Mouse (Mus musculus) kidney, adult 2 months (tissue): ENCODE results near the gene Atf6. TPM values are rescaled to one million over a fixed set of nuclear protein-coding genes. Genes with fewer than 3 reads are reported as not detected.

ENCODE experiments used
- DNase-seq: peaks from one replicate; pipeline ENCODE4 v3.0.0; 2021
- H3K27ac ChIP-seq: fragments of 200-500 bp; 2 replicates; pipeline ENCODE4 v1.5.1; 2012; ENCODE audit warnings: low read depth, low read length, control low read depth, inconsistent platforms; ENCODE audit not compliant: insufficient read depth
- H3K27me3 ChIP-seq: fragments of 200-500 bp; replicated peaks from 2 replicates; pipeline ENCODE4 v1.6.1; 2012; ENCODE audit warnings: mild to moderate bottlenecking, moderate library complexity, low read length, inconsistent platforms; ENCODE audit not compliant: control insufficient read depth, insufficient read depth
- H3K36me3 ChIP-seq: fragments of 200-500 bp; 2 replicates; pipeline ENCODE4 v1.6.1; 2012; ENCODE audit warnings: mild to moderate bottlenecking, moderate library complexity, low read length, inconsistent platforms; ENCODE audit not compliant: control insufficient read depth, insufficient read depth
- H3K4me1 ChIP-seq: fragments of 200-500 bp; 2 replicates; pipeline ENCODE4 v1.6.1; 2011; ENCODE audit warnings: low read length; ENCODE audit not compliant: control insufficient read depth, insufficient read depth
- H3K4me3 ChIP-seq: fragments of 200-500 bp; 2 replicates; pipeline ENCODE4 v1.5.1; 2011; ENCODE audit warnings: mild to moderate bottlenecking, low read depth, low read length, control low read depth; ENCODE audit not compliant: insufficient read depth
- CTCF ChIP-seq: fragments of 200-500 bp; conservative IDR thresholded peaks from 2 replicates; pipeline ENCODE4 v1.5.1; 2011; ENCODE audit warnings: low read depth, mild to moderate bottlenecking, control low read depth, low read length, moderate library complexity, mixed read lengths; ENCODE audit not compliant: insufficient read depth, insufficient read length
- POLR2A ChIP-seq: fragments of 200-500 bp; IDR thresholded peaks from one replicate; pipeline ENCODE4 v1.6.1; 2011; ENCODE audit warnings: low read depth, low read length, control low read depth
- WGBS: fragments of 180-500 bp; shearing (Covaris S2); methylation state at CpG from one replicate; pipeline ENCODE4 v1.1.7; 2018; 5-methylcytosine and 5-hydroxymethylcytosine counted together
- polyA plus RNA-seq: library from polyadenylated mRNA; depleted of rRNA; stranded (reverse); fragments of >200 nt; gene quantifications from 2 replicates; pipeline ENCODE4 v1.2.3, GENCODE M21; 2012

Atf6 gene
- polyA plus RNA-seq, 1 experiment, result 15.4 TPM

- 0 out of 2 replicates have a peak, but pooled peaks cover 2% of the 10 kb centered on the region for H3K4me1 ChIP-seq
- no peak overlapping the region for H3K4me3 ChIP-seq
- 75% methylated on average over 5 of the region's 5 CpGs for WGBS
- no peak for TF ChIP-seq POLR2A
- TF ChIP-seq CTCF, result no peak
- H3K27ac ChIP-seq, result no peak overlapping the region
- H3K27me3 ChIP-seq, result no peaks in the 10 kb centered on the region
- no peak for DNase-seq
- H3K36me3 ChIP-seq, result no peaks in the 10 kb centered on the region
Observed at GRCm38 (mm10) chr1:170741497-170742246, 125.9 kb downstream of the Atf6 start.

GRCm38 (mm10) chr1:170734866-170735265 lies 132.7 kb downstream of the Atf6 start:
- Histone ChIP-seq H3K27ac (no peak overlapping the region), H3K36me3 (no peaks in the 10 kb centered on the region), H3K27me3 (no peaks in the 10 kb centered on the region), H3K4me1 (0 out of 2 replicates have a peak, but pooled peaks cover 2% of the 10 kb centered on the region), H3K4me3 (no peak overlapping the region)
- no peak for DNase-seq
- 96% methylated on average over 3 of the region's 3 CpGs for WGBS
- no peak for TF ChIP-seq POLR2A
- no peak for TF ChIP-seq CTCF

GRCm38 (mm10) chr1:170732596-170732890 lies 135.0 kb downstream of the Atf6 start:
- 92% methylated on average over 2 of the region's 2 CpGs for WGBS
- no peak overlapping the region for H3K27ac ChIP-seq
- DNase-seq, result no peak
- H3K4me1 ChIP-seq, result no peaks in the 10 kb centered on the region
- H3K4me3 ChIP-seq, result no peak overlapping the region
- no peak for TF ChIP-seq CTCF
- TF ChIP-seq POLR2A, result no peak
- H3K36me3 ChIP-seq, result no peaks in the 10 kb centered on the region
- no peaks in the 10 kb centered on the region for H3K27me3 ChIP-seq

DNA sequence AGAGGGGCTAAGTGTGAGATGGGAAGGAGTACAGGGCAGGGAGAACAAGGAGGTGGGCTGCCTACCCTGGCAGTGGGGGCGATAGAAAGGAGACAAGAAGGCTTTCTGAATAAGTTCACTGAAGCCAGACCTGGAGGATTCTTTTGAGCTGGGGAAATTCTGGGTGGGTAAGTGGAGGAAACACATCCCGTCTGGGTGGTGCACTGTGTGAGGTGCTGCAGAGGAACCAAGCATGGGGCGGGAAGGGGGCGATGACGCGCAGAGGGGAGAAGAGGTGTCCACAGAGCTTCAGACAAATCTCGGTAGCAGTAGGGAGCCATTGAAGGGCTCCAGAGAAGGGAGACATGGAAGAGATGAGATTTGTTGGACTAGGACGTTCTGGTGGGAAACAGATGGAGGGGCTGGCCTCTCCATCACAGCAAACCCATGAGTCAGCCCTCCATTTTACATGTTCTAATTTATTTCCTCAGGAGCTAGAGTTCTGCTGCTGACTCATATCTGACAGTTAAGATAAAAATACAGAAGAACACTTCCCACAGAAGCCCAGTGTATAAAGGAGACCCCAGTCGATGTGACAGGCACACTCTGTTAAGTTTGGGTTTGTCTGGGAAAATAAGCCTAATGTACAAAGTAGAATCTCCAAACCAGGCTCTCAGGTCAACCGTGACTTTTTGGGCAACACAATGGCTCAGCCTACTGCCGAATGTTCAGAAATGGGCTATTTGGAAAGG lies 135.5 kb downstream of the Atf6 start:
- Histone ChIP-seq H3K4me3 (no peak overlapping the region), H3K4me1 (no peaks in the 10 kb centered on the region), H3K36me3 (no peaks in the 10 kb centered on the region), H3K27ac (no peak overlapping the region), H3K27me3 (no peaks in the 10 kb centered on the region)
- TF ChIP-seq CTCF (no peak), POLR2A (no peak)
- no peak for DNase-seq
- 85% methylated on average over 11 of the region's 11 CpGs for WGBS

DNA sequence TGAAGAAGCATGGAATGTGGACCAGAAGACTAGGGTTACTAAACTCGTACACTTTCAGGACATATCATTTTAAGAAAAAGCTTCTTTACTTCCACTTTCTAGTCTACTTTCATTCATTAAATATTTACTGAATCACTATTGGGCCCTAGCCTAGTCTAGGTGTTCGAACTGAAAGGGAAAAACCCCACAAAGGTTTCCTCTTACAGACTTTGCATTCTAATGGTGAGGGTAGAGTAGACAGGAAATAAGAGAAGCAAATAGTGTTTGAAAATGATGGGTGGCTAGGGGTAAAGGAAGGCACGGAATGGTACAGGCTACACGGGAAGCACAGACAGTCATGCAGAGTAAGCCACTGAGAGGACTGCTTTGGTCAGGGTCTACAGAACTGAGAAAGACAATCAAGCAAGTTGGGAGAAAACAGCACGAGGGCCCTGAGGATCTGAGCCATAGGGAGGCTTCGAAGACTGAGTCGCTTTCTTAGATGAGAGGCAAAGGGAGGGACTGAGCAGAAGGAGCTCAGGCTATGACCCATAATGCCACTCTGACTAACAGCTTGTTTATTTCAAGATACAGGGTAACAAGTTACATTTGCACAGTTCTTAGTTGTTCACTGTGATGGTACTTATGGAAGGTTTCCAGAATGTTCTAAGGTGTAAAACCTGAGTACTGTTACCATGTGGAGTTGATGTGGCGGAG lies 138.2 kb downstream of the Atf6 start:
- DNase-seq, result no peak
- no peak overlapping the region for H3K4me3 ChIP-seq
- TF ChIP-seq POLR2A (no peak), CTCF (no peak)
- H3K4me1 ChIP-seq, result no peaks in the 10 kb centered on the region
- no peak overlapping the region for H3K27ac ChIP-seq
- no peaks in the 10 kb centered on the region for H3K27me3 ChIP-seq
- H3K36me3 ChIP-seq, result no peaks in the 10 kb centered on the region
- 85% methylated on average over 8 of the region's 8 CpGs for WGBS

DNA sequence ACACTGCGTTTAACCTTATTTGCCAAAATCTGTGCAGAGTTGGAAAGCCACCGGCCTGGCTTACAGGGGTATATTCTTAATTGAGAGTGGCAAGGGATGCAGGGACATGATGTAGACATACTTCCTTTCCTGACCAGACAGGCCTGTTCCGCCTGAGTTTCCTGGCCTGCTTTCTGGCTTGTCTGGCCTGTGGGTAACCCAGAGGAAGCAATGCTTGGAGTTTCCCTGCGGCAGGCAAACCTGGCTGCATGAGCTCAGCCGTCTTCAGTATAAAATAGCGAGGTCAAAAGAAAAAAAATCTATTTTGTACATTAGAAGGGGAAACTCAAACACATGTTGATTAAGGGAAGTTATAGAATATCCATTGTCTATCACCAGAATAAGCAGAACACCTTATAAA lies 139.0 kb downstream of the Atf6 start:
- Histone ChIP-seq H3K27ac (no peak overlapping the region), H3K27me3 (no peaks in the 10 kb centered on the region), H3K4me3 (no peak overlapping the region), H3K4me1 (no peaks in the 10 kb centered on the region), H3K36me3 (no peaks in the 10 kb centered on the region)
- no peak for TF ChIP-seq POLR2A
- TF ChIP-seq CTCF, result no peak
- peak; percentile 22 for DNase-seq
- 72% methylated on average over 6 of the region's 6 CpGs for WGBS

- DNase-seq, result no peak
- WGBS, result 64% methylated on average over 5 of the region's 5 CpGs
Observed at GRCm38 (mm10) chr1:170721560-170721959, 146.0 kb downstream of the Atf6 start.

More at GRCm38 (mm10) chr1:170721560-170721959, 146.0 kb downstream of the Atf6 start:
- Histone ChIP-seq H3K4me1 (no peaks in the 10 kb centered on the region), H3K27me3 (no peaks in the 10 kb centered on the region), H3K27ac (no peak overlapping the region), H3K36me3 (no peaks in the 10 kb centered on the region), H3K4me3 (no peak overlapping the region)
- TF ChIP-seq CTCF, result no peak
- TF ChIP-seq POLR2A, result no peak
